Mouse (Mus musculus): ENCODE results near the gene Nrxn2.

Gene Nrxn2

GRCm38 (mm10) chr19:6392743-6393393 is 25.7 kb upstream of the Nrxn2 start:
- no peak for DNase-seq (ENCODE audit: low spot score)

GRCm38 (mm10) chr19:6393637-6394036 is 24.9 kb upstream of the Nrxn2 start:
- DNase-seq (ENCODE audit: low spot score): no peak

GRCm38 (mm10) chr19:6396237-6396636 is 22.3 kb upstream of the Nrxn2 start:
- DNase-seq (ENCODE audit: low spot score): no peak

- DNase-seq (ENCODE audit: low spot score): no peak
Observed at GRCm38 (mm10) chr19:6397582-6398249, 20.8 kb upstream of the Nrxn2 start.

- peak; percentile 55 for DNase-seq (ENCODE audit: low spot score)
Observed at GRCm38 (mm10) chr19:6398447-6399284, 19.9 kb upstream of the Nrxn2 start.

- DNase-seq (ENCODE audit: low spot score): peak; percentile 40
Observed at GRCm38 (mm10) chr19:6399285-6400095, 19.0 kb upstream of the Nrxn2 start, which contains the start of gene Rasgrp2. Gene Rasgrp2 (plus strand): TSS chr19:6399340.

GRCm38 (mm10) chr19:6400096-6401086 is 18.1 kb upstream of the Nrxn2 start:
- no peak for DNase-seq (ENCODE audit: low spot score)

- peak; percentile 78 for DNase-seq (ENCODE audit: low spot score)
Observed at GRCm38 (mm10) chr19:6401131-6401815, 17.3 kb upstream of the Nrxn2 start.

GRCm38 (mm10) chr19:6401951-6402350 is 16.6 kb upstream of the Nrxn2 start:
- DNase-seq (ENCODE audit: low spot score): no peak

GRCm38 (mm10) chr19:6403869-6404268 is 14.7 kb upstream of the Nrxn2 start:
- no peak for DNase-seq (ENCODE audit: low spot score)

GRCm38 (mm10) chr19:6405433-6405832 is 13.1 kb upstream of the Nrxn2 start:
- DNase-seq (ENCODE audit: low spot score): no peak

GRCm38 (mm10) chr19:6407109-6407508 is 11.4 kb upstream of the Nrxn2 start:
- DNase-seq (ENCODE audit: low spot score): no peak

- DNase-seq (ENCODE audit: low spot score): no peak
Observed at GRCm38 (mm10) chr19:6407816-6408510, 10.6 kb upstream of the Nrxn2 start.

- no peak for DNase-seq (ENCODE audit: low spot score)
Observed at GRCm38 (mm10) chr19:6408749-6409148, 9.8 kb upstream of the Nrxn2 start.

GRCm38 (mm10) chr19:6409176-6409575 is 9.4 kb upstream of the Nrxn2 start:
- no peak for DNase-seq (ENCODE audit: low spot score)

GRCm38 (mm10) chr19:6409936-6410335 is 8.6 kb upstream of the Nrxn2 start:
- DNase-seq (ENCODE audit: low spot score): no peak

GRCm38 (mm10) chr19:6412798-6413197 is 5.7 kb upstream of the Nrxn2 start:
- DNase-seq (ENCODE audit: low spot score): no peak

GRCm38 (mm10) chr19:6415454-6415853 is 3.1 kb upstream of the Nrxn2 start:
- DNase-seq (ENCODE audit: low spot score): no peak

- DNase-seq (ENCODE audit: low spot score): no peak
Observed at GRCm38 (mm10) chr19:6416124-6416770, 2.3 kb upstream of the Nrxn2 start.
